Mouse (Mus musculus) hindbrain, embryonic 16.5 days (tissue): Measurements from ENCODE around the gene Hist1h2bk. TPM values are rescaled to one million over a fixed set of nuclear protein-coding genes. Genes with fewer than 3 reads are reported as not detected.

Source experiments
- ATAC-seq: fragments of 200-750 bp; cut with Nextera tagmentation; 2 replicates; pipeline ENCODE4 v1.8.0; 2017; ENCODE audit warnings: moderate TSS enrichment, moderate library complexity
- H3K27ac ChIP-seq: fragments of 300-500 bp; sonication (generic); 2 replicates; pipeline ENCODE4 v1.5.1; 2014; ENCODE audit warnings: low read depth, mild to moderate bottlenecking, control low read depth, low read length, moderate library complexity
- H3K27me3 ChIP-seq: fragments of 300-500 bp; sonication (generic); replicated peaks from 2 replicates; pipeline ENCODE4 v1.6.1; 2014; ENCODE audit warnings: low read length; ENCODE audit not compliant: control insufficient read depth, insufficient read depth
- H3K36me3 ChIP-seq: fragments of 300-500 bp; sonication (generic); 2 replicates; pipeline ENCODE4 v1.6.1; 2014; ENCODE audit warnings: mild to moderate bottlenecking, low read length, moderate library complexity, mixed read lengths; ENCODE audit not compliant: control insufficient read depth, insufficient read depth
- H3K4me1 ChIP-seq: fragments of 300-500 bp; sonication (generic); 2 replicates; pipeline ENCODE4 v1.6.1; 2014; ENCODE audit warnings: low read depth, low read length; ENCODE audit not compliant: control insufficient read depth, insufficient read depth
- H3K4me2 ChIP-seq: fragments of 300-500 bp; sonication (generic); 2 replicates; pipeline ENCODE4 v1.6.1; 2014; ENCODE audit warnings: mild to moderate bottlenecking, low read length, control low read depth, moderate library complexity
- H3K4me3 ChIP-seq: fragments of 300-500 bp; sonication (generic); 2 replicates; pipeline ENCODE4 v1.5.1; 2014; ENCODE audit warnings: mild to moderate bottlenecking, low read length, control low read depth, moderate library complexity
- H3K9ac ChIP-seq: fragments of 300-500 bp; sonication (generic); 2 replicates; pipeline ENCODE4 v1.6.1; 2014; ENCODE audit warnings: low read depth, mild to moderate bottlenecking, control low read depth, low read length, moderate library complexity
- H3K9me3 ChIP-seq: fragments of 300-500 bp; sonication (generic); 2 replicates; pipeline ENCODE4 v1.6.1; 2014; ENCODE audit warnings: mild to moderate bottlenecking, low read length, moderate library complexity; ENCODE audit not compliant: control insufficient read depth
- WGBS: fragments of 180-500 bp; shearing (Covaris S2); extraction: QIAGEN DNeasy Blood & Tissue Kit; methylation state at CpG from one replicate; pipeline ENCODE4 v1.1.7; 2014; 5-methylcytosine and 5-hydroxymethylcytosine counted together
- polyA plus RNA-seq: library from polyadenylated mRNA; unstranded; fragments of >200 nt; fragmentation: Nextera tagmentation; extraction: Ambion mirVana; gene quantifications from 2 replicates; pipeline ENCODE4 v1.2.1, GENCODE M21; 2015

Hist1h2bk gene
- polyA plus RNA-seq, 1 experiment from 2014 or later = 0.70 TPM

GRCm38 (mm10) chr13:21997821-21998220 is 37.8 kb upstream of the Hist1h2bk start:
- no peak overlapping the region for H3K27ac ChIP-seq
- ATAC-seq = no peak
- H3K4me1 ChIP-seq = no peaks in the 10 kb centered on the region
- no peaks in the 10 kb centered on the region for H3K36me3 ChIP-seq
- 10% methylated on average over 4 of the region's 4 CpGs for WGBS
- no peak overlapping the region for H3K4me3 ChIP-seq
- no peak overlapping the region for H3K9ac ChIP-seq
- H3K27me3 ChIP-seq = peaks cover 75% of the 10 kb centered on the region
- peaks cover 3% of the 10 kb centered on the region; the same call in 1 of the 2 replicates for H3K9me3 ChIP-seq
- H3K4me2 ChIP-seq = no peak overlapping the region

DNA sequence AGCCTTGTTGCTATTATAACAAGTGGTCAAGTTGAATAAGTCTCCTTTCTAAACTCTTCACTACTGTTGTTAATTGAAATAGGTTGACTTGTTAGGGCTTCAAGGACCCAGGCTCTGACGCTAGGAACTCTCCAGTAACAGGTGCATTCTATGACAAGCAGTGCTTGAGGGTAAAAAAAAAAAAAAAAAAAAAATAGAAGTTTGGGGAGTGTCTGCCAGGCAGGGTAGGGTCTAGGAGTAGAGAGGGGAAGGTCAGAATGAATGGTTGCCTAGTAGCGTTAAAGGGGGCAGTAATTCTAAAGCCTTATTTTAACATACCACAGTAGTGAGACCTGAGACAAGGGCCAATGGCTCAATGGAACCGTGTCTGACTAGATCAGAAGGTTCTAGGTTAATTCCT is 37.3 kb upstream of the Hist1h2bk start:
- no peaks in the 10 kb centered on the region for H3K36me3 ChIP-seq
- no peak overlapping the region for H3K4me2 ChIP-seq
- H3K9ac ChIP-seq = no peak overlapping the region
- no peak overlapping the region for H3K27ac ChIP-seq
- ATAC-seq = no peak
- no peaks in the 10 kb centered on the region for H3K4me1 ChIP-seq
- H3K9me3 ChIP-seq = peaks cover 3% of the 10 kb centered on the region; the same call in 1 of the 2 replicates
- no peak overlapping the region for H3K4me3 ChIP-seq
- WGBS = 25% methylated on average over 3 of the region's 3 CpGs
- H3K27me3 ChIP-seq = peaks cover 78% of the 10 kb centered on the region

- no peaks in the 10 kb centered on the region for H3K36me3 ChIP-seq
- H3K4me2 ChIP-seq = no peak overlapping the region
- peaks cover 3% of the 10 kb centered on the region; the same call in 1 of the 2 replicates for H3K9me3 ChIP-seq
- H3K4me3 ChIP-seq = no peak overlapping the region
- peaks cover 82% of the 10 kb centered on the region for H3K27me3 ChIP-seq
- 34% methylated on average over 4 of the region's 4 CpGs for WGBS
- no peak overlapping the region for H3K9ac ChIP-seq
- H3K27ac ChIP-seq = no peak overlapping the region
- no peak for ATAC-seq
- H3K4me1 ChIP-seq = no peaks in the 10 kb centered on the region
These were observed 36.5 kb upstream of the Hist1h2bk start for GRCm38 (mm10) chr13:21999147-21999546.

- Histone ChIP-seq H3K4me1 (peaks cover 9% of the 10 kb centered on the region), H3K9ac (no peak overlapping the region), H3K9me3 (no peaks in the 10 kb centered on the region), H3K36me3 (no peaks in the 10 kb centered on the region), H3K4me2 (no peak overlapping the region), H3K4me3 (no peak overlapping the region), H3K27ac (no peak overlapping the region), H3K27me3 (peaks cover 83% of the 10 kb centered on the region)
- ATAC-seq = no peak
- WGBS = 54% methylated on average over 2 of the region's 2 CpGs
These were observed 34.3 kb upstream of the Hist1h2bk start for GRCm38 (mm10) chr13:22001346-22001745.

GRCm38 (mm10) chr13:22001823-22002222 is 33.8 kb upstream of the Hist1h2bk start:
- H3K4me3 ChIP-seq = no peak overlapping the region
- H3K4me2 ChIP-seq = no peak overlapping the region
- H3K9me3 ChIP-seq = no peaks in the 10 kb centered on the region
- H3K27ac ChIP-seq = no peak overlapping the region
- H3K9ac ChIP-seq = no peak overlapping the region
- WGBS = 32% methylated on average over 5 of the region's 5 CpGs
- H3K27me3 ChIP-seq = peaks cover 87% of the 10 kb centered on the region
- H3K36me3 ChIP-seq = no peaks in the 10 kb centered on the region
- no peak for ATAC-seq
- peaks cover 14% of the 10 kb centered on the region for H3K4me1 ChIP-seq

DNA sequence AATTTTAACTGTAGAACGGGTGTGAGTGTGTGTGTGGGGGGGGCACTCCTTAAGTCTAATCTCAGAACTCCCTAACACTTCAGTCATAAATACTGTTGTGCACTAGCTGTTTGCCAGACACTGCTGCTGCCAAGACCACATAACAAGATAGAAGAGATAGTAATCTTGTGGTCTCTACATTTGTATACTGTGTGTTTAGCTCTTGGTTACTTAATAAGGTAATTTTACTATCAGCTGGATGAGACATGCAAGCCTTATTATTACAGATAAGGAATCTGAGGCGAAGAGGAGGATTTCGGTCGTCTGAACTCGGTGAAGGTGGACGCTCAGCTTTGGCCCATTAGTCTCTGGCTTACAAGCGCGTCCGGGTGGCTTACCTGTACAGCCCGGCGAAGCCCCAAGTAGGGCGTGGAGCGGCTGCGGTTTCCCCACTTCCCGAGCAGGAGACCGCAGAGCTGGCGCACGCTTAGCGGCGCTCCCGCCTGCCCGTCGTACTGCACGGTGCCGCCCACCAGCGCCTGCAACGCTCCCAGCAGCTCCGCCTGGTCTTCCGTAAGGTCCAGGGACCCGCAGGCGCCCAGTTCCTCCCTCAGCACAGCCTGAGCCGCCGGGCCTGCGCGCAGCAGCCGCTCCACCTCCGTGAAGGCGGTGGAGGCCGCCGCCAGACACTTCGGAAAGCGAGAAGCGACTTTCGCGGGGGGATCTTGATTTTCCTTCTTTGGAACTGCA is 29.9 kb upstream of the Hist1h2bk start:
- H3K27ac ChIP-seq = no peak overlapping the region
- peak overlapping the region; percentile 51 for H3K4me3 ChIP-seq
- peaks cover 91% of the 10 kb centered on the region for H3K27me3 ChIP-seq
- H3K9ac ChIP-seq = peak overlapping the region; percentile 52
- ATAC-seq = peak; percentile 67
- peaks cover 14% of the 10 kb centered on the region for H3K4me1 ChIP-seq
- under 1% methylated on average over 41 of the region's 45 CpGs for WGBS
- peak overlapping the region; percentile 94 for H3K4me2 ChIP-seq
- no peaks in the 10 kb centered on the region; the same call in 1 of the 2 replicates for H3K9me3 ChIP-seq
- no peaks in the 10 kb centered on the region for H3K36me3 ChIP-seq

GRCm38 (mm10) chr13:22006334-22007120 is 29.1 kb upstream of the Hist1h2bk start:
- under 1% methylated on average over 38 of the region's 38 CpGs for WGBS
- Histone ChIP-seq H3K36me3 (no peaks in the 10 kb centered on the region), H3K27ac (no peak overlapping the region), H3K4me2 (peak overlapping the region; percentile 94), H3K27me3 (peaks cover 86% of the 10 kb centered on the region), H3K4me1 (peaks cover 14% of the 10 kb centered on the region), H3K9ac (peak overlapping the region; percentile 52), H3K4me3 (peak overlapping the region; percentile 51), H3K9me3 (no peaks in the 10 kb centered on the region; the same call in 1 of the 2 replicates)
- peak; percentile 74 for ATAC-seq

DNA sequence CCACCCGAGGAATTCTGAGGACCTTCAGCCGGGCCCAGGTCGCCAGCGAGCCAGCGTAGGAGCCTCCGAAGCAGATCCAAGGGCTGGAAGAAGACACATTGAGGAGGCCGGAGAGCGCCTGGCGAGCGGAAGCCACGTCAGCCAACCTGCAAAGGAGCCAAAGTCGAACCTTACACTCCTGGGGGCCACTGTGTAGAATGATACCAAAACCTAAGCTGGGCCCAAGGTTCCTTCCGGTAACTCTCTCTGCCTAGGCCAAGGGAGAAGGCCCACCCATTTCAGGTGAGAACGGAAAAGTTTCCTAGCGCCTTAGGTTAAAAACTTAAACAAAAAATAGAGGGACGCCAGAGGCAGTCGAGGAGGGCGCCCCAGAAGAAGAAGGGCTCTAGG is 28.6 kb upstream of the Hist1h2bk start:
- no peak for ATAC-seq
- WGBS = 4% methylated on average over 18 of the region's 18 CpGs
- H3K9me3 ChIP-seq = no peaks in the 10 kb centered on the region; the same call in 1 of the 2 replicates

DNA sequence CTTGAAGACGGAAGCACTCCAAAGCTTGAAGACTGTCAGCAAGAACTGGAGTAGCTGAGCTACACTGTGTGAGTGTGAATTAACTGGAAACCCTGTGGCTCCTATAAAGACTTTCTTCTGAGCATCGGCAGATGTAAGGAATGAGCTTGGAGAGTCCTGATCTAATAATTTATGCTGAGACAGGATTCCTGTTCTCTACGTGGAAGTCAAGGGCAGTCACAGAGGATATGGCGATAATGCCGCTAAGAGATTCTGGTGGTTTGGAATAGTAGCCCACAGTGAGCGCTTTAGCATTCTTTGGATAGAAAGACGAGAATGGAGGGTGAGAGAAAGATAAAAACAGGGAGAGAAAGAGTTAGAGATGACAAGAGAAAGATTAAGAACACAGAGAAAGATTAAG is 27.8 kb upstream of the Hist1h2bk start:
- no peak overlapping the region for H3K9ac ChIP-seq
- WGBS = 51% methylated on average over 7 of the region's 7 CpGs
- no peak overlapping the region for H3K4me3 ChIP-seq
- peaks cover 14% of the 10 kb centered on the region for H3K4me1 ChIP-seq
- peaks cover 83% of the 10 kb centered on the region for H3K27me3 ChIP-seq
- no peak overlapping the region for H3K27ac ChIP-seq
- H3K36me3 ChIP-seq = no peaks in the 10 kb centered on the region
- ATAC-seq = no peak
- no peak overlapping the region for H3K4me2 ChIP-seq
- no peaks in the 10 kb centered on the region; the same call in 1 of the 2 replicates for H3K9me3 ChIP-seq

More for the DNA sequence above, 28.6 kb upstream of the Hist1h2bk start:
- Histone ChIP-seq H3K27ac (no peak overlapping the region), H3K4me3 (peak overlapping the region; percentile 51), H3K27me3 (peaks cover 84% of the 10 kb centered on the region), H3K9ac (no peak overlapping the region), H3K4me2 (peak overlapping the region; percentile 94), H3K4me1 (peaks cover 14% of the 10 kb centered on the region), H3K36me3 (no peaks in the 10 kb centered on the region)
